Mouse (Mus musculus) heart, postnatal 0 days (tissue): ENCODE results near the gene Lst1.

Source experiments
- CTCF ChIP-seq: IDR thresholded peaks from 2 replicates; pipeline ENCODE4 v1.5.1; 2016; ENCODE audit warnings: antibody characterized with exemption, control low read depth, low read depth
- EP300 ChIP-seq: IDR thresholded peaks from 2 replicates; pipeline ENCODE4 v1.6.1; 2016; ENCODE audit warnings: antibody characterized with exemption, low read depth

- TF ChIP-seq CTCF: no peak
- TF ChIP-seq EP300: no peak
Measured at GRCm38 (mm10) chr17:35164218-35164567, 24.0 kb downstream of the Lst1 start.
